Mouse (Mus musculus): ENCODE results near the gene Lrrc1. TPM values are rescaled to one million over a fixed set of nuclear protein-coding genes. Genes with fewer than 3 reads are reported as not detected.

Lrrc1 gene
- total and polyA plus RNA-seq, 3 experiments, result 5.3 to 12.1 TPM; not detected in 1

DNA sequence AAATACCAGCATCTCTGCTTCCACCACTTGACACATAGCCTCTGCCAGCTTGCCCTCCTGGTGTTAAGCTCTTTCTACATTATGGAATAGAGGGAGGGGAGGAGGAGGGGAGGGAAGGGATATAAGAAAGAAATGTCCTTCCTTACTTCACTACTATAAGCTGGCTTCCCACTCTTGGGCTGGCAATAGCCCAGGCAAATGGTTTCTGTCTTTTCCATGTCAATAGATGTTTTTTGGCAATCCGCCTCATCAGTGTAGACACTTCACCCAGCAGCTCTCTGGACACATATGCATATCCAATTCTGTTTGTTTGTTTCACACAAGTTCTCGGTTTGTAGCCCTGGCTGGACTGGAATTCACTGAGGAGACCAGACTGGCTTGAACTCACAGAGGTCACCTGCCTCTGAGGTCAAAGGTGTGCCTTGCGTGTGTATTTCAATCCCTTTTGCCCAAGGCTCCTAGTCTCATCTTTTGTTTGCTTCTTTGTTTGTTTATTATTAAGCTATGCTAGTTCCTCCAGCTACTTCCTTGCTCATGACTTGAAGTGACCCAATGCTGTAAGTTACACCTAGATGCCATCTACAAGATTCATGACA lies 132.7 kb downstream of the Lrrc1 start (continued):
- no peak for TF ChIP-seq MYB (IDR thresholded peaks at IDR 0.05; ENCODE audit: low read depth, low read length)
- no peak for TF ChIP-seq TAL1 (IDR thresholded peaks at IDR 0.05; ENCODE audit: low read length)
- TF ChIP-seq KAT2A (conservative IDR thresholded peaks at IDR 0.05; ENCODE audit: low read depth, low read length), result no peak
- no peak for TF ChIP-seq CTCF (IDR thresholded peaks at IDR 0.05 in 2 of 3, conservative IDR thresholded peaks at IDR 0.05 in 1 of 3; ENCODE audit: control insufficient read depth in 1 of 3, insufficient read depth in 1 of 3, low read depth in 2 of 3, low read length in 3 of 3, poor library complexity in 1 of 3, severe bottlenecking in 1 of 3)
- no peak for TF ChIP-seq RCOR1 (IDR thresholded peaks at IDR 0.05; ENCODE audit: low read depth, low read length)
- TF ChIP-seq MAZ (IDR thresholded peaks at IDR 0.05; ENCODE audit: low read depth, low read length), result no peak
- no peak for TF ChIP-seq ZMIZ1 (IDR thresholded peaks at IDR 0.05; ENCODE audit: low read depth, low read length)

DNA sequence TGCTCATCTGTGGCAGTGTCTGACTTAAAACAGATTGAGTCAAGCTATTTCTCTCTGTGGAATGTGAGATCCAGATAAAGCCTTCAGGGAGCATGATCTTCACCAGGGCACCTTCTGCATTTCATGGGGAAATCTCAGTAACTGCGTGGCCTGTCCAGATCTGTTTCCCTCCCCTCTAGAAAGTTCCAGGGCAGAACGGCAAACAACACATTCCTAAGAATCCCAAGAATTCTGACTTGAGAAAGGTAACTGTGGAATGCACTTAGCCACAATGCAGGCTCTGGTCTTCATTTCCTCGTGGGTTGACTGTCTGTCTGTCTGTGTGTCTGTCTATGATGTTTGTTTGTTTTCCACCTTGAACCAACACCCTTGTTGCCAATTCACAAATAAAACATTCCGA lies 133.7 kb downstream of the Lrrc1 start:
- DNase-seq (ENCODE audit: low read depth, low spot score), result no peak
- H3K9me3 ChIP-seq (replicated peaks; ENCODE audit: insufficient read depth, low read length), result no peaks in the 10 kb centered on the region
- no peaks in the 10 kb centered on the region; a peak in 1 of 4 replicates for H3K4me1 ChIP-seq (ENCODE audit: control insufficient read depth in 1 of 2, insufficient read depth in 2 of 2, low read length in 2 of 2)
- H3K79me2 ChIP-seq (ENCODE audit: control insufficient read depth, insufficient read depth, low read length, poor library complexity), result no peaks in the 10 kb centered on the region
- H3K4me3 ChIP-seq (ENCODE audit: control insufficient read depth in 1 of 2, insufficient read depth in 1 of 2, low read depth in 2 of 2, low read length in 2 of 2), result no peak overlapping the region
- H3K36me3 ChIP-seq (ENCODE audit: control insufficient read depth in 1 of 2, insufficient read depth in 2 of 2, low read length in 2 of 2), result no peaks in the 10 kb centered on the region
- no peak for TF ChIP-seq POLR2A (IDR thresholded peaks at IDR 0.05; ENCODE audit: control insufficient read depth in 1 of 2, insufficient read depth in 1 of 2, low read depth in 1 of 2, low read length in 2 of 2, poor library complexity in 1 of 2)
- TF ChIP-seq USF1 (IDR thresholded peaks at IDR 0.05; ENCODE audit: low read depth, low read length), result no peak
- no peak for TF ChIP-seq POLR2AphosphoS2 (IDR thresholded peaks at IDR 0.05; ENCODE audit: low read length)
- TF ChIP-seq SIN3A (IDR thresholded peaks at IDR 0.05; ENCODE audit: low read length), result no peak
- TF ChIP-seq TBP (IDR thresholded peaks at IDR 0.05; ENCODE audit: low read depth, low read length), result no peak
- TF ChIP-seq TCF12 (IDR thresholded peaks at IDR 0.05; ENCODE audit: low read depth, low read length), result no peak
- no peak for TF ChIP-seq MXI1 (IDR thresholded peaks at IDR 0.05; ENCODE audit: low read depth, low read length)
- no peak for TF ChIP-seq ETS1 (IDR thresholded peaks at IDR 0.05; ENCODE audit: low read depth, low read length)
- TF ChIP-seq JUND (IDR thresholded peaks at IDR 0.05; ENCODE audit: low read depth, low read length), result no peak
- TF ChIP-seq MYB (IDR thresholded peaks at IDR 0.05; ENCODE audit: low read depth, low read length), result no peak
- TF ChIP-seq POLR2AphosphoS5 (IDR thresholded peaks at IDR 0.05; ENCODE audit: borderline replicate concordance, low read depth, low read length), result no peak
- no peak for TF ChIP-seq KAT2A (conservative IDR thresholded peaks at IDR 0.05; ENCODE audit: low read depth, low read length)
- H3K27ac ChIP-seq (ENCODE audit: control insufficient read depth, low read depth, low read length), result no peak overlapping the region
- H3K9ac ChIP-seq (ENCODE audit: control insufficient read depth, low read depth, low read length, poor library complexity, severe bottlenecking), result no peak overlapping the region
- H3K27me3 ChIP-seq (ENCODE audit: control insufficient read depth in 1 of 2, insufficient read depth in 2 of 2, low read length in 2 of 2), result no peaks in the 10 kb centered on the region

DNA sequence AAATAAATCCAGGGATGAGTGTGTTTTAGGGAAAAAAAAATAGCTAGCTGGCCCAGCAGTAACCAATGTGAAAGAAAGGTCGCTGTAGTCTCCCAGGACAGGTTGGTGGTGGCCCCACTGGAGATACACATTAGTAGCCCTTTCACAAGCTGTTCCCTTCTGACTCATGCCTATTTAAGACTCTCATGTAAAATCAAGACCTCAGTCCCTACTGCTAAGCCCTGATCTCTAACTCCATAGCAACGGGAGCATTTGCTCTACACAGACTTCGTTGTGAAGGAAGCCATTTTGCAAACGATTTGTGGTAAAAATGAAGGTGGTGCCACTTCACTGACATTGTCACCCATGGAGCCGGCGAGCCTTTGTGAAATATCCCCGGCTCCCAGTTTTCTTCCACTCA lies 134.1 kb downstream of the Lrrc1 start:
- Histone ChIP-seq H3K4me3 (ENCODE audit: control insufficient read depth in 1 of 2, insufficient read depth in 1 of 2, low read depth in 2 of 2, low read length in 2 of 2) (no peak overlapping the region), H3K27me3 (ENCODE audit: control insufficient read depth in 1 of 2, insufficient read depth in 2 of 2, low read length in 2 of 2) (no peaks in the 10 kb centered on the region), H3K79me2 (ENCODE audit: control insufficient read depth, insufficient read depth, low read length, poor library complexity) (no peaks in the 10 kb centered on the region), H3K27ac (ENCODE audit: control insufficient read depth, low read depth, low read length) (no peak overlapping the region), H3K4me1 (ENCODE audit: control insufficient read depth in 1 of 2, insufficient read depth in 2 of 2, low read length in 2 of 2) (no peaks in the 10 kb centered on the region; a peak in 1 of 4 replicates), H3K36me3 (ENCODE audit: control insufficient read depth in 1 of 2, insufficient read depth in 2 of 2, low read length in 2 of 2) (no peaks in the 10 kb centered on the region), H3K9ac (ENCODE audit: control insufficient read depth, low read depth, low read length, poor library complexity, severe bottlenecking) (no peak overlapping the region), H3K9me3 (replicated peaks; ENCODE audit: insufficient read depth, low read length) (no peaks in the 10 kb centered on the region)
- no peak for DNase-seq (ENCODE audit: low read depth, low spot score)
- TF ChIP-seq ETS1 (IDR thresholded peaks at IDR 0.05; ENCODE audit: low read depth, low read length), result no peak
- no peak for TF ChIP-seq CTCF (IDR thresholded peaks at IDR 0.05 in 2 of 3, conservative IDR thresholded peaks at IDR 0.05 in 1 of 3; ENCODE audit: control insufficient read depth in 1 of 3, insufficient read depth in 1 of 3, low read depth in 2 of 3, low read length in 3 of 3, poor library complexity in 1 of 3, severe bottlenecking in 1 of 3)
- TF ChIP-seq TBP (IDR thresholded peaks at IDR 0.05; ENCODE audit: low read depth, low read length), result no peak
- TF ChIP-seq TCF12 (IDR thresholded peaks at IDR 0.05; ENCODE audit: low read depth, low read length), result no peak
- no peak for TF ChIP-seq MYC (IDR thresholded peaks at IDR 0.05; ENCODE audit: low read depth, low read length)
- no peak for TF ChIP-seq MEF2A (IDR thresholded peaks at IDR 0.05; ENCODE audit: extremely low read depth, insufficient replicate concordance, low read depth, low read length, poor library complexity, severe bottlenecking)
- TF ChIP-seq TAL1 (IDR thresholded peaks at IDR 0.05; ENCODE audit: low read length), result no peak
- no peak for TF ChIP-seq SIN3A (IDR thresholded peaks at IDR 0.05; ENCODE audit: low read length)
- no peak for TF ChIP-seq KAT2A (conservative IDR thresholded peaks at IDR 0.05; ENCODE audit: low read depth, low read length)
- no peak for TF ChIP-seq POLR2AphosphoS5 (IDR thresholded peaks at IDR 0.05; ENCODE audit: borderline replicate concordance, low read depth, low read length)
- TF ChIP-seq RAD21 (IDR thresholded peaks at IDR 0.05; ENCODE audit: low read depth, low read length), result no peak
- no peak for TF ChIP-seq POLR2A (IDR thresholded peaks at IDR 0.05; ENCODE audit: control insufficient read depth in 1 of 2, insufficient read depth in 1 of 2, low read depth in 1 of 2, low read length in 2 of 2, poor library complexity in 1 of 2)
- TF ChIP-seq USF2 (IDR thresholded peaks at IDR 0.05; ENCODE audit: borderline replicate concordance in 1 of 2, insufficient read depth in 1 of 2, low read depth in 1 of 2, low read length in 2 of 2), result no peak
- TF ChIP-seq NELFE (IDR thresholded peaks at IDR 0.05; ENCODE audit: low read depth, low read length), result no peak
- no peak for TF ChIP-seq E2F4 (IDR thresholded peaks at IDR 0.05; ENCODE audit: borderline replicate concordance, low read depth, low read length)
- TF ChIP-seq ZNF384 (IDR thresholded peaks at IDR 0.05; ENCODE audit: low read depth, low read length), result no peak
- TF ChIP-seq SMC3 (IDR thresholded peaks at IDR 0.05; ENCODE audit: low read depth, low read length), result no peak
- no peak for TF ChIP-seq MYB (IDR thresholded peaks at IDR 0.05; ENCODE audit: low read depth, low read length)
- no peak for TF ChIP-seq MXI1 (IDR thresholded peaks at IDR 0.05; ENCODE audit: low read depth, low read length)
- no peak for TF ChIP-seq USF1 (IDR thresholded peaks at IDR 0.05; ENCODE audit: low read depth, low read length)

Measured in MEL (cell line).